ENCODE assay signal across 29 mouse cellular contexts in genomic region chr9:107112056-107112455, GRCm38 (mm10).
DNase-seq lines count a peak whose midpoint lies in the region; ATAC-seq and TF ChIP-seq lines count a peak whose summit lies in the region.
"Had no signal": no experiment of that assay in that cellular context is flagged by ENCODE, and none has a peak within 500 bp of the region (broad histone marks: within the 10 kb centered on the region; RNA-seq: fewer than 3 reads in every experiment).

No protein-coding gene starts in this region.

- WGBS in hindbrain, postnatal 0 days, result 56% methylated on average over 2 of the region's 2 CpGs

- DNase-seq in cerebellum, adult 11-12 months, result peak; percentile 41
- DNase-seq in cerebellum, postnatal 14 days, result no peak
- peak; percentile 56 for DNase-seq in cerebellum, adult 9-10 months
- no peak for DNase-seq in cerebellum, adult 11 months
- peak; percentile 1 for DNase-seq in adipocyte (ENCODE audit: low spot score)
- DNase-seq in cerebellum, postnatal 25 days, result peak; percentile 37 to 44
- DNase-seq in ovary, postnatal 10 days (ENCODE audit: low spot score), result no peak
- no peak for DNase-seq in hindbrain, postnatal 0 days (ENCODE audit: low spot score)
- DNase-seq: adrenal gland, postnatal 10 days; embryo, embryonic 11 days; gastrocnemius, postnatal 25 days; heart, adult 18-20 months; heart, postnatal 10 days; heart, postnatal 36 days; kidney, adult 18-20 months; kidney, adult 9 months had no signal

- no peak overlapping the region for H3K27ac ChIP-seq in hindbrain, postnatal 0 days
- H3K27ac ChIP-seq: embryonic facial prominence, embryonic 10.5 days; embryonic facial prominence, embryonic 13.5 days; forebrain, embryonic 12.5 days; forebrain, embryonic 15.5 days; heart, embryonic 15.5 days; hindbrain, embryonic 10.5 days; hindbrain, embryonic 13.5 days had no signal

- no peaks in the 10 kb centered on the region for H3K36me3 ChIP-seq in hindbrain, postnatal 0 days (ENCODE audit: insufficient read depth, low read length)
- H3K36me3 ChIP-seq: embryonic facial prominence, embryonic 10.5 days; embryonic facial prominence, embryonic 13.5 days; forebrain, embryonic 12.5 days; forebrain, embryonic 15.5 days; heart, embryonic 12.5 days; heart, embryonic 15.5 days; hindbrain, embryonic 10.5 days; hindbrain, embryonic 13.5 days had no signal

- H3K4me3 ChIP-seq in hindbrain, postnatal 0 days (ENCODE audit: low read length), result no peak overlapping the region
- H3K4me3 ChIP-seq: embryonic facial prominence, embryonic 10.5 days; embryonic facial prominence, embryonic 13.5 days; erythroblast, embryonic 14.5 days; forebrain, embryonic 12.5 days; forebrain, embryonic 15.5 days; heart, embryonic 12.5 days; heart, embryonic 15.5 days; hindbrain, embryonic 10.5 days; hindbrain, embryonic 13.5 days had no signal

- no peak for TF ChIP-seq CTCF in hindbrain, postnatal 0 days (IDR thresholded peaks at IDR 0.05; ENCODE audit: low read depth)

- H3K27me3 ChIP-seq in hindbrain, postnatal 0 days (ENCODE audit: insufficient read depth, low read length), result no peaks in the 10 kb centered on the region
- H3K27me3 ChIP-seq: embryonic facial prominence, embryonic 13.5 days; forebrain, embryonic 12.5 days; forebrain, embryonic 15.5 days; heart, embryonic 12.5 days; heart, embryonic 15.5 days; hindbrain, embryonic 13.5 days had no signal

- H3K4me2 ChIP-seq in hindbrain, postnatal 0 days (ENCODE audit: low read depth, low read length), result no peak overlapping the region
- H3K4me2 ChIP-seq: embryonic facial prominence, embryonic 13.5 days; forebrain, embryonic 12.5 days; forebrain, embryonic 15.5 days; heart, embryonic 12.5 days; heart, embryonic 15.5 days; hindbrain, embryonic 13.5 days had no signal

- H3K4me1 ChIP-seq in hindbrain, postnatal 0 days (ENCODE audit: insufficient read depth, low read length), result no peaks in the 10 kb centered on the region
- H3K4me1 ChIP-seq: embryonic facial prominence, embryonic 10.5 days; embryonic facial prominence, embryonic 13.5 days; forebrain, embryonic 12.5 days; forebrain, embryonic 15.5 days; heart, embryonic 12.5 days; heart, embryonic 15.5 days; hindbrain, embryonic 10.5 days; hindbrain, embryonic 13.5 days had no signal

- no peaks in the 10 kb centered on the region for H3K9me3 ChIP-seq in hindbrain, postnatal 0 days (ENCODE audit: low read length)
- H3K9me3 ChIP-seq: embryonic facial prominence, embryonic 10.5 days; embryonic facial prominence, embryonic 13.5 days; forebrain, embryonic 12.5 days; forebrain, embryonic 15.5 days; heart, embryonic 12.5 days; heart, embryonic 15.5 days; hindbrain, embryonic 10.5 days; hindbrain, embryonic 13.5 days had no signal

- H3K9ac ChIP-seq in hindbrain, postnatal 0 days (replicated peaks; ENCODE audit: low read length), result no peak overlapping the region
- H3K9ac ChIP-seq: embryonic facial prominence, embryonic 13.5 days; forebrain, embryonic 12.5 days; forebrain, embryonic 15.5 days; heart, embryonic 12.5 days; heart, embryonic 15.5 days; hindbrain, embryonic 13.5 days had no signal

- no peak for ATAC-seq in hindbrain, postnatal 0 days
- ATAC-seq: activated CD4-positive, CD25-positive, alpha-beta regulatory T cell, adult 4 months; forebrain, embryonic 15.5 days; hindbrain, embryonic 16.5 days; inflammation-experienced regulatory T-cells, adult 6 months; intestine, embryonic 16.5 days had no signal

Comparison
In these comparisons a context has a peak if more than half of its experiments do, and no peak if none do; other contexts are left out.
1. DNase-seq: peak in cerebellum, adult 11-12 months (single experiment), cerebellum, adult 9-10 months (single experiment), adipocyte (single experiment) and cerebellum, postnatal 25 days (2 of 2); none in cerebellum, postnatal 14 days (0 of 2), cerebellum, adult 11 months (single experiment), ovary, postnatal 10 days (single experiment) and hindbrain, postnatal 0 days (single experiment).